Comparison of ENCODE assay signal across 9 mouse cellular contexts in genomic region chr12:72834773-72835517, GRCm38 (mm10).
A peak's percentile ranks its signal among the peaks of the same experiment; 100 is the strongest.
DNase-seq lines count a peak whose midpoint lies in the region; ATAC-seq and TF ChIP-seq lines count a peak whose summit lies in the region.
"Had no signal": no experiment of that assay in that cellular context is flagged by ENCODE, and none has a peak within 500 bp of the region (broad histone marks: within the 10 kb centered on the region; RNA-seq: fewer than 3 reads in every experiment).

No protein-coding gene starts in this region.

- H3K4me1 ChIP-seq in hindbrain, postnatal 0 days (ENCODE audit: insufficient read depth, low read length): peaks cover 6% of the 10 kb centered on the region
- H3K4me1 ChIP-seq in hindbrain, embryonic 14.5 days (replicated peaks; ENCODE audit: control insufficient read depth, insufficient read depth, low read length): peaks cover 8% of the 10 kb centered on the region
- H3K4me1 ChIP-seq in ES-Bruce4 (ENCODE audit: control insufficient read depth, insufficient read depth, low read length): no peaks in the 10 kb centered on the region

- peak; percentile 43; the same call in 1 of the 2 replicates for TF ChIP-seq CTCF in hindbrain, postnatal 0 days (IDR thresholded peaks at IDR 0.05; ENCODE audit: low read depth)
- TF ChIP-seq CTCF in ES-Bruce4 (IDR thresholded peaks at IDR 0.05; ENCODE audit: low read depth, low read length): peak; percentile 80
- peak; percentile 52; the same call in 1 of the 2 replicates for TF ChIP-seq CTCF in brain, embryonic 14.5 days (IDR thresholded peaks at IDR 0.05; ENCODE audit: borderline replicate concordance, extremely low read depth, insufficient read depth, insufficient read length)

- H3K27me3 ChIP-seq in hindbrain, postnatal 0 days (ENCODE audit: insufficient read depth, low read length): no peaks in the 10 kb centered on the region
- peaks cover 16% of the 10 kb centered on the region for H3K27me3 ChIP-seq in hindbrain, embryonic 14.5 days (ENCODE audit: control insufficient read depth, insufficient read depth, low read length)
- H3K27me3 ChIP-seq in ES-Bruce4 (ENCODE audit: control insufficient read depth, insufficient read depth, low read length, poor library complexity, severe bottlenecking): no peaks in the 10 kb centered on the region

- TF ChIP-seq EP300 in ES-Bruce4 (IDR thresholded peaks at IDR 0.05; ENCODE audit: insufficient read depth, low read depth, low read length): no peak

- 75% methylated on average over 14 of the region's 14 CpGs for WGBS in hindbrain, postnatal 0 days
- WGBS in hindbrain, embryonic 14.5 days: 74% methylated on average over 14 of the region's 14 CpGs

- DNase-seq in hindbrain, postnatal 0 days (ENCODE audit: low spot score): no peak
- no peak for DNase-seq in hindbrain, embryonic 14.5 days (ENCODE audit: low spot score)
- no peak for DNase-seq in brain, embryonic 14.5 days (ENCODE audit: low read depth)
- no peak for DNase-seq in layer of hippocampus, adult 9-11 months
- no peak for DNase-seq in right cerebral cortex, adult 18-20 months

- H3K9ac ChIP-seq in hindbrain, postnatal 0 days (replicated peaks; ENCODE audit: low read length): no peak overlapping the region
- H3K9ac ChIP-seq in hindbrain, embryonic 14.5 days: no peak overlapping the region
- no peak overlapping the region for H3K9ac ChIP-seq in ES-Bruce4 (ENCODE audit: low read depth, poor library complexity, severe bottlenecking)
- H3K9ac ChIP-seq: liver, embryonic 15.5 days had no signal

- no peak overlapping the region for H3K4me3 ChIP-seq in hindbrain, postnatal 0 days (ENCODE audit: low read length)
- no peak overlapping the region for H3K4me3 ChIP-seq in hindbrain, embryonic 14.5 days (replicated peaks; ENCODE audit: low read length)
- peak overlapping the region; percentile 44 for H3K4me3 ChIP-seq in ES-Bruce4 (ENCODE audit: low read depth, low read length)
- H3K4me3 ChIP-seq: liver, embryonic 15.5 days had no signal

- no peaks in the 10 kb centered on the region for H3K36me3 ChIP-seq in hindbrain, postnatal 0 days (ENCODE audit: insufficient read depth, low read length)
- H3K36me3 ChIP-seq in hindbrain, embryonic 14.5 days (replicated peaks; ENCODE audit: control insufficient read depth, insufficient read depth): no peaks in the 10 kb centered on the region
- H3K36me3 ChIP-seq in ES-Bruce4 (ENCODE audit: control insufficient read depth, insufficient read depth, low read length, poor library complexity, severe bottlenecking): no peaks in the 10 kb centered on the region
- H3K36me3 ChIP-seq: liver, embryonic 15.5 days had no signal

- no peak for TF ChIP-seq POLR2A in ES-Bruce4 (IDR thresholded peaks at IDR 0.05; ENCODE audit: insufficient read depth, low read length)
- TF ChIP-seq POLR2A in brain, embryonic 14.5 days (IDR thresholded peaks at IDR 0.05; ENCODE audit: borderline replicate concordance, extremely low read depth, insufficient read depth, insufficient read length, poor library complexity, severe bottlenecking): no peak

- no peak overlapping the region for H3K27ac ChIP-seq in hindbrain, postnatal 0 days
- H3K27ac ChIP-seq in hindbrain, embryonic 14.5 days: no peak overlapping the region
- H3K27ac ChIP-seq in ES-Bruce4 (ENCODE audit: insufficient read depth, low read length): no peak overlapping the region
- H3K27ac ChIP-seq: liver, embryonic 15.5 days had no signal

- H3K9me3 ChIP-seq in hindbrain, postnatal 0 days (ENCODE audit: low read length): no peaks in the 10 kb centered on the region
- H3K9me3 ChIP-seq in hindbrain, embryonic 14.5 days (ENCODE audit: control insufficient read depth, low read length): no peaks in the 10 kb centered on the region
- no peaks in the 10 kb centered on the region for H3K9me3 ChIP-seq in ES-Bruce4 (replicated peaks; ENCODE audit: control insufficient read depth, insufficient read depth, low read length, poor library complexity, severe bottlenecking)
- H3K9me3 ChIP-seq: liver, embryonic 15.5 days had no signal

- no peak overlapping the region for H3K4me2 ChIP-seq in hindbrain, postnatal 0 days (ENCODE audit: low read depth, low read length)
- H3K4me2 ChIP-seq in hindbrain, embryonic 14.5 days (replicated peaks): no peak overlapping the region
- H3K4me2 ChIP-seq: liver, embryonic 15.5 days had no signal

- ATAC-seq in hindbrain, postnatal 0 days: no peak
- ATAC-seq in hindbrain, embryonic 14.5 days (ENCODE audit: low FRiP score): no peak
- ATAC-seq in megakaryocyte, adult 5-6 weeks (ENCODE audit: poor library complexity, severe bottlenecking): peak; percentile 35; the same call in 1 of the 2 replicates
- ATAC-seq in inflammation-experienced regulatory T-cells, adult 6 months: no peak
